Mouse (Mus musculus): ENCODE data around the gene Gm3636. TPM values are rescaled to one million over a fixed set of nuclear protein-coding genes. Genes with fewer than 3 reads are reported as not detected.

Gm3636 gene
- polyA plus RNA-seq (2012; rRNA removed), result 15.2 and 25.0 TPM in 2 replicates

DNA sequence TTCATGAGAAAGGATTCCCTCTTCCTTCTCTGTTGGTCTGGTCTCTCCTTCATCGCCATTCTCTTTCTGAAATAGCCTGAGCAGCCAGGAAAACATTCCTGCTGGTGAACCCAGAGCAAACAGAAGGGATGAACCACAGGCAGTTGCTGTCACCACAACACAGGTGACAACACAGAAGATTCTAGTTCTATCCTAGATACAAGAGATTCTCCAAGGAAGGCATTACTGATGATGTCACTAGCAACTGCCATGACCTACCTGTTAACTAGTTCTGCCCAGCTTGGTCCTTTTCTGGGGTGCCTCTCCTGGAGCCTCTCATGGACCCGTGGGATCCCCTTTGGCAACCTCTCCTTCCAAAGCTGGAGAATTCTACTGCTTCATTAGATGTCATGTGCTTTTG lies at the start of gene Gm3636:
Gene Gm3636, minus strand, starts transcription at position 101 of the 400 bp plus-strand sequence.

GRCm38 (mm10) chr14:6774311-6774710 lies 32.2 kb upstream of the Gm3636 start, which contains the start of gene Gm8362:
Gm8362 (minus strand) TSS chr14:6774411.

DNA sequence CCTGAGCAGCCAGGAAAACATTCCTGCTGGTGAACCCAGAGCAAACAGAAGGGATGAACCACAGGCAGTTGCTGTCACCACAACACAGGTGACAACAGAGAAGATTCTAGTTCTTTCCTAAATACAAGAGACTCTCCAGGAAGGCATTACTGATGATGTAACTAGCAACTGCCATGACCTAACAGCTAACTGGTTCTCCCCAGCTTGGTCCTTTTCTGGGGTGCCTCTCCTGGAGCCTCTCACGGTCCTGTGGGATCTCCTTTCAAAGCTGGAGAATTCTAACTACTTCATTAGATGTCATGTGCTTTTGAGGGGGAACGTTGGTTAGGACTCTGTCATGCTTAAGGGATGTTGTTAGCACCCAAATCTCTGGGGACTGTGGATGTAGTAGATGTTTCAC lies 22.0 kb downstream of the Gm3636 start, which contains the start of gene Gm8050:
Gene Gm8050, minus strand, starts transcription at position 101 of the 400 bp plus-strand sequence.

Other genes starting within 250 kb of the Gm3636 start
- not detected in 2 replicates for gene Gm8356, start 205.0 kb downstream of the Gm3636 start, polyA plus RNA-seq (2012; rRNA removed)
- 0.24 and 0.61 TPM in 2 replicates for gene Gm3629, start 151.7 kb downstream of the Gm3636 start, polyA plus RNA-seq (2012; rRNA removed)
- gene Gm3460, start 119.9 kb downstream of the Gm3636 start, polyA plus RNA-seq (2012; rRNA removed), result 0.16 TPM in 1 of 2 replicates, not detected in the other
- gene Gm10251, start 58.2 kb downstream of the Gm3636 start, polyA plus RNA-seq (2012; rRNA removed), result not detected in 2 replicates
- 0.11 TPM in 1 of 2 replicates, not detected in the other for gene Gm8050, start 22.1 kb downstream of the Gm3636 start, polyA plus RNA-seq (2012; rRNA removed)
- not detected in 2 replicates for gene Gm8362, start 32.1 kb upstream of the Gm3636 start, polyA plus RNA-seq (2012; rRNA removed)
- not detected in 2 replicates for gene Gm3642, start 98.0 kb upstream of the Gm3636 start, polyA plus RNA-seq (2012; rRNA removed)
- 1.7 and 3.6 TPM in 2 replicates for gene Gm3667, start 147.6 kb upstream of the Gm3636 start, polyA plus RNA-seq (2012; rRNA removed)
- not detected in 2 replicates for gene Gm6356, start 231.5 kb upstream of the Gm3636 start, polyA plus RNA-seq (2012; rRNA removed)

All from central nervous system, embryonic 11.5 days (tissue).